Mouse (Mus musculus) midbrain, embryonic 13.5 days (tissue): Measurements from ENCODE around the gene Sdc3. TPM values are rescaled to one million over a fixed set of nuclear protein-coding genes. Genes with fewer than 3 reads are reported as not detected.
A peak's percentile ranks its signal among the peaks of the same experiment; 100 is the strongest.

Experiments
- ATAC-seq: fragments of 200-750 bp; cut with Nextera tagmentation; 2 replicates; pipeline ENCODE4 v1.8.0; 2017; ENCODE audit warnings: mild to moderate bottlenecking, moderate TSS enrichment, moderate library complexity
- H3K27ac ChIP-seq: fragments of 300-500 bp; sonication (generic); 2 replicates; pipeline ENCODE4 v1.5.1; 2015; ENCODE audit warnings: inconsistent platforms, mild to moderate bottlenecking, moderate library complexity
- H3K27me3 ChIP-seq: fragments of 300-500 bp; sonication (generic); 2 replicates; pipeline ENCODE4 v1.6.1; 2015; ENCODE audit warnings: mild to moderate bottlenecking, inconsistent platforms
- H3K36me3 ChIP-seq: fragments of 300-500 bp; sonication (generic); 2 replicates; pipeline ENCODE4 v1.6.1; 2015; ENCODE audit warnings: mild to moderate bottlenecking, inconsistent platforms
- H3K4me1 ChIP-seq: fragments of 300-500 bp; sonication (generic); replicated peaks from 2 replicates; pipeline ENCODE4 v1.6.1; 2015; ENCODE audit warnings: inconsistent platforms
- H3K4me2 ChIP-seq: fragments of 300-500 bp; sonication (generic); replicated peaks from 2 replicates; pipeline ENCODE4 v1.6.1; 2015; ENCODE audit warnings: moderate library complexity, mild to moderate bottlenecking, inconsistent platforms
- H3K4me3 ChIP-seq: fragments of 300-500 bp; sonication (generic); replicated peaks from 2 replicates; pipeline ENCODE4 v1.5.1; 2015; ENCODE audit warnings: mild to moderate bottlenecking, inconsistent platforms
- H3K9ac ChIP-seq: fragments of 300-500 bp; sonication (generic); replicated peaks from 2 replicates; pipeline ENCODE4 v1.6.1; 2015; ENCODE audit warnings: mild to moderate bottlenecking, inconsistent platforms
- H3K9me3 ChIP-seq: fragments of 300-500 bp; sonication (generic); 2 replicates; pipeline ENCODE4 v1.6.1; 2016; ENCODE audit warnings: mild to moderate bottlenecking, inconsistent platforms
- WGBS: fragments of 180-500 bp; shearing (Covaris S2); methylation state at CpG from one replicate; pipeline ENCODE4 v1.1.7; 2015; 5-methylcytosine and 5-hydroxymethylcytosine counted together
- polyA plus RNA-seq: library from polyadenylated mRNA; unstranded; fragments of >200 nt; fragmentation: Nextera tagmentation; extraction: Ambion mirVana; gene quantifications from 2 replicates; pipeline ENCODE4 v1.2.1, GENCODE M21; 2015

Sdc3 gene
- polyA plus RNA-seq, 1 experiment from 2014 or later: 72.9 TPM

GRCm38 (mm10) chr4:130836281-130837061 lies 44.1 kb downstream of the Sdc3 start:
- Histone ChIP-seq H3K4me1 (peaks cover 42% of the 10 kb centered on the region), H3K27me3 (peaks cover 31% of the 10 kb centered on the region), H3K9ac (no peak overlapping the region), H3K4me3 (peak overlapping the region; percentile 2; the same call in 1 of the 2 replicates), H3K9me3 (no peaks in the 10 kb centered on the region), H3K27ac (peak overlapping the region; percentile 62), H3K36me3 (no peaks in the 10 kb centered on the region), H3K4me2 (peak overlapping the region; percentile 34)
- ATAC-seq: peak; percentile 87
- WGBS: 8% methylated on average over 20 of the region's 20 CpGs

GRCm38 (mm10) chr4:130838585-130838984 lies 46.2 kb downstream of the Sdc3 start:
- Histone ChIP-seq H3K36me3 (no peaks in the 10 kb centered on the region), H3K9ac (peak overlapping the region; percentile 32; the same call in 1 of the 2 replicates), H3K4me2 (no peak overlapping the region), H3K27me3 (peaks cover 33% of the 10 kb centered on the region), H3K27ac (no peak overlapping the region), H3K4me1 (peaks cover 45% of the 10 kb centered on the region), H3K4me3 (no peak overlapping the region), H3K9me3 (no peaks in the 10 kb centered on the region)
- WGBS: 41% methylated on average over 11 of the region's 11 CpGs
- ATAC-seq: no peak

GRCm38 (mm10) chr4:130841107-130841840 lies 48.9 kb downstream of the Sdc3 start:
- no peaks in the 10 kb centered on the region for H3K9me3 ChIP-seq
- ATAC-seq: peak; percentile 72
- H3K9ac ChIP-seq: no peak overlapping the region
- peak overlapping the region; percentile 7; the same call in 1 of the 2 replicates for H3K27ac ChIP-seq
- H3K36me3 ChIP-seq: no peaks in the 10 kb centered on the region
- peaks cover 40% of the 10 kb centered on the region for H3K4me1 ChIP-seq
- no peak overlapping the region for H3K4me3 ChIP-seq
- WGBS: 59% methylated on average over 8 of the region's 8 CpGs
- H3K27me3 ChIP-seq: peaks cover 33% of the 10 kb centered on the region
- no peak overlapping the region for H3K4me2 ChIP-seq

GRCm38 (mm10) chr4:130848814-130849213 lies 56.5 kb downstream of the Sdc3 start:
- Histone ChIP-seq H3K27ac (0 out of 2 replicates have a peak overlapping the region, but pooled peaks have one; percentile 10), H3K9ac (no peak overlapping the region), H3K4me1 (0 out of 2 replicates have a peak, but pooled peaks cover 3% of the 10 kb centered on the region), H3K4me2 (no peak overlapping the region), H3K27me3 (0 out of 2 replicates have a peak, but pooled peaks cover 5% of the 10 kb centered on the region), H3K36me3 (no peaks in the 10 kb centered on the region), H3K9me3 (no peaks in the 10 kb centered on the region), H3K4me3 (no peak overlapping the region)
- ATAC-seq: no peak
- 74% methylated on average over 14 of the region's 14 CpGs for WGBS

GRCm38 (mm10) chr4:130857661-130858060 lies 65.3 kb downstream of the Sdc3 start:
- Histone ChIP-seq H3K4me2 (no peak overlapping the region), H3K27me3 (peaks cover 24% of the 10 kb centered on the region), H3K9ac (no peak overlapping the region), H3K27ac (no peak overlapping the region), H3K4me3 (no peak overlapping the region), H3K4me1 (peaks cover 14% of the 10 kb centered on the region), H3K9me3 (no peaks in the 10 kb centered on the region), H3K36me3 (no peaks in the 10 kb centered on the region)
- ATAC-seq: no peak
- 70% methylated on average over 8 of the region's 8 CpGs for WGBS

GRCm38 (mm10) chr4:130858880-130859279 lies 66.5 kb downstream of the Sdc3 start:
- peaks cover 35% of the 10 kb centered on the region for H3K27me3 ChIP-seq
- no peak for ATAC-seq
- no peak overlapping the region for H3K4me3 ChIP-seq
- 95% methylated on average over 7 of the region's 7 CpGs for WGBS
- no peak overlapping the region for H3K9ac ChIP-seq
- H3K4me1 ChIP-seq: peaks cover 14% of the 10 kb centered on the region
- no peaks in the 10 kb centered on the region for H3K9me3 ChIP-seq
- H3K27ac ChIP-seq: no peak overlapping the region
- no peak overlapping the region for H3K4me2 ChIP-seq
- H3K36me3 ChIP-seq: no peaks in the 10 kb centered on the region

- no peak overlapping the region for H3K4me2 ChIP-seq
- H3K4me1 ChIP-seq: peaks cover 20% of the 10 kb centered on the region
- no peak overlapping the region for H3K4me3 ChIP-seq
- WGBS: 73% methylated on average over 8 of the region's 8 CpGs
- no peaks in the 10 kb centered on the region for H3K36me3 ChIP-seq
- H3K27me3 ChIP-seq: peaks cover 41% of the 10 kb centered on the region
- ATAC-seq: no peak
- H3K27ac ChIP-seq: no peak overlapping the region
- H3K9ac ChIP-seq: no peak overlapping the region
- H3K9me3 ChIP-seq: no peaks in the 10 kb centered on the region
These were observed 67.1 kb downstream of the Sdc3 start for GRCm38 (mm10) chr4:130859467-130859866.

GRCm38 (mm10) chr4:130860902-130861652 lies 68.7 kb downstream of the Sdc3 start:
- H3K27me3 ChIP-seq: peaks cover 45% of the 10 kb centered on the region
- peak; percentile 51 for ATAC-seq
- peak overlapping the region; percentile 48 for H3K27ac ChIP-seq
- peak overlapping the region; percentile 56 for H3K4me2 ChIP-seq
- H3K9me3 ChIP-seq: no peaks in the 10 kb centered on the region
- no peaks in the 10 kb centered on the region for H3K36me3 ChIP-seq
- WGBS: 51% methylated on average over 15 of the region's 15 CpGs
- peak overlapping the region; percentile 28 for H3K4me3 ChIP-seq
- peak overlapping the region; percentile 41; the same call in 1 of the 2 replicates for H3K9ac ChIP-seq
- H3K4me1 ChIP-seq: peaks cover 36% of the 10 kb centered on the region

- peaks cover 49% of the 10 kb centered on the region for H3K27me3 ChIP-seq
- peak overlapping the region; percentile 41 for H3K9ac ChIP-seq
- H3K4me3 ChIP-seq: peak overlapping the region; percentile 28
- peak; percentile 92 for ATAC-seq
- H3K4me1 ChIP-seq: peaks cover 43% of the 10 kb centered on the region
- no peaks in the 10 kb centered on the region for H3K9me3 ChIP-seq
- 2% methylated on average over 30 of the region's 30 CpGs for WGBS
- H3K27ac ChIP-seq: peak overlapping the region; percentile 63
- peak overlapping the region; percentile 56 for H3K4me2 ChIP-seq
- H3K36me3 ChIP-seq: no peaks in the 10 kb centered on the region
These were observed 69.4 kb downstream of the Sdc3 start for GRCm38 (mm10) chr4:130861653-130862208.

GRCm38 (mm10) chr4:130862538-130862937 lies 70.2 kb downstream of the Sdc3 start:
- peaks cover 46% of the 10 kb centered on the region for H3K4me1 ChIP-seq

GRCm38 (mm10) chr4:130865460-130865859 lies 73.1 kb downstream of the Sdc3 start:
- Histone ChIP-seq H3K27me3 (peaks cover 79% of the 10 kb centered on the region), H3K4me3 (no peak overlapping the region), H3K4me2 (peak overlapping the region; percentile 37), H3K9ac (no peak overlapping the region), H3K27ac (peak overlapping the region; percentile 80), H3K9me3 (no peaks in the 10 kb centered on the region), H3K36me3 (no peaks in the 10 kb centered on the region), H3K4me1 (peaks cover 55% of the 10 kb centered on the region)
- peak; percentile 27 for ATAC-seq
- WGBS: 10% methylated on average over 6 of the region's 9 CpGs

More at GRCm38 (mm10) chr4:130862538-130862937, 70.2 kb downstream of the Sdc3 start:
- no peak overlapping the region for H3K27ac ChIP-seq
- no peaks in the 10 kb centered on the region for H3K36me3 ChIP-seq
- H3K9ac ChIP-seq: no peak overlapping the region
- ATAC-seq: no peak
- no peak overlapping the region for H3K4me3 ChIP-seq
- H3K27me3 ChIP-seq: peaks cover 58% of the 10 kb centered on the region
- 78% methylated on average over 5 of the region's 5 CpGs for WGBS
- no peak overlapping the region for H3K4me2 ChIP-seq
- no peaks in the 10 kb centered on the region for H3K9me3 ChIP-seq
